Mouse (Mus musculus) 3134 (cell line): ENCODE data around the gene Fdxacb1.
A peak's percentile ranks its signal among the peaks of the same experiment; 100 is the strongest.

Experiments
- DNase-seq: peaks from one replicate; pipeline ENCODE4 v3.0.0-alpha.2; 2011; ENCODE audit warnings: low spot score; ENCODE audit not compliant: insufficient read length; ENCODE audit errors: extremely low read depth

The Fdxacb1 gene

DNA sequence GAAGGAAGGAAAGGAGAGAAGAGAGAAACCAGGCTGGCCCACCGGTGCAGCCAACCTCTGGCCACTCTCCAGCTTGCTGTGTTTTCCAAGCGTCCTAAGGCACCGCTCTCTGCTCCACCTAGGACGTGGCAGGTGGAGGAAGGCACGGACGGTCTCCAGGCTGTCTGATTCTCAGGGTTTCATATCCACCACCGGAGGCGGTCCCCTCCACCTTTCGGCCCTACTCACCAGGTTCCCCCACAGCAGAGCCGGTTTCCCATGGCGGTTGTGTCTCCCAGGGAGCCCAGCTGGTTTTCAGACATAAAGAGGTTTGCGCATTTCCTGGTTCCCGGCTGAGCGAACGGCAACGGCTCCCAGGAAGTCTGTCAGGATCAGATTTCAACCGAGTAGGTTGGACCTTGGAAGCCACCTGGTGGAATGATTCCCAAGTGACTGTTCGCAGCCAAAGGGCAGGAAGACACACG is 21.8 kb upstream of the Fdxacb1 start, which contains the start of gene 2310030G06Rik:
Gene 2310030G06Rik, minus strand, starts transcription at position 323 of the 464 bp plus-strand sequence.
- DNase-seq: no peak

DNA sequence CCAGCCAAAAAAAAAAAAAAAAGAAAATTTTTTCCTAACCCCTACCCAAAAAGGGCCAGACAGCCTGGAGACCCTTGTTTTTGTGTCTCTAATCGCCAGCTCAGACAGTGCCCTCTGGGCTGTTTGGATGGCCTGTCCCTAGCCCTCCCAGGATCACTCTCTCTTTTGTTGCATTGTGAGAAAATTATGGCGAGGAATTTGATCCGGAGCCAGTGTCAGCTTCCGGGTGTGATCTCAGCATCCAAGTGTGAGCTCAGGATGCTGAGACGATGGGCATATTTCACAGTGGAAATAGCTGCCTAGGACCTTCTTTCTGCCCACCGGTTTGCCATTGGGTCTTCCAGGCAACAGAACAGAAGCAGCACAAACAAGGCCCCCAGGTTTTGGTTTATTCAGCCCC is 17.3 kb upstream of the Fdxacb1 start:
- DNase-seq: no peak

DNA sequence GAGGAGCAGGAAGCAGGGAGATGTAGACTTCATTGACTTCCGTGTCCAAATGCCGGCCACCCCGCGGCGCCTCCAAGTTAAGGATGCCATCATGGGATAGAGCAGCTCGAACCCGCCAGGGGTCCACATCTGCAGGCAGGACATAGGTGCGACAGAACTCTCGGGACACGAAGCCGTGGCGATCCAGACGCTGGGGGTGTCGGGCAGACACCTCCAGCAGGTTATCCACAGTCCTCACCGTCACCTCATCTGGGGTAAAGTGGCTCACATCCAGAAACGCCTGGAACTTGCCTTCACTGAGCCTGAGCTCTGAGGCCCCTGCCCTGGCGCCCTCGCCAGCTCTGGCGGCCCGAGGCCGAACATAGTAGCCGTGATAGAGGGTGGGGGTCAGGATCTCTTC is 16.7 kb upstream of the Fdxacb1 start, which contains the start of gene Cryab:
Gene Cryab, plus strand, starts transcription at position 3 of the 400 bp plus-strand sequence.
- peak; percentile 72 for DNase-seq

GRCm38 (mm10) chr9:50752054-50752602 is 15.9 kb upstream of the Fdxacb1 start, which contains the start of gene Hspb2:
Gene Hspb2 (minus strand): TSS chr9:50752354.
- DNase-seq: peak; percentile 79

DNA sequence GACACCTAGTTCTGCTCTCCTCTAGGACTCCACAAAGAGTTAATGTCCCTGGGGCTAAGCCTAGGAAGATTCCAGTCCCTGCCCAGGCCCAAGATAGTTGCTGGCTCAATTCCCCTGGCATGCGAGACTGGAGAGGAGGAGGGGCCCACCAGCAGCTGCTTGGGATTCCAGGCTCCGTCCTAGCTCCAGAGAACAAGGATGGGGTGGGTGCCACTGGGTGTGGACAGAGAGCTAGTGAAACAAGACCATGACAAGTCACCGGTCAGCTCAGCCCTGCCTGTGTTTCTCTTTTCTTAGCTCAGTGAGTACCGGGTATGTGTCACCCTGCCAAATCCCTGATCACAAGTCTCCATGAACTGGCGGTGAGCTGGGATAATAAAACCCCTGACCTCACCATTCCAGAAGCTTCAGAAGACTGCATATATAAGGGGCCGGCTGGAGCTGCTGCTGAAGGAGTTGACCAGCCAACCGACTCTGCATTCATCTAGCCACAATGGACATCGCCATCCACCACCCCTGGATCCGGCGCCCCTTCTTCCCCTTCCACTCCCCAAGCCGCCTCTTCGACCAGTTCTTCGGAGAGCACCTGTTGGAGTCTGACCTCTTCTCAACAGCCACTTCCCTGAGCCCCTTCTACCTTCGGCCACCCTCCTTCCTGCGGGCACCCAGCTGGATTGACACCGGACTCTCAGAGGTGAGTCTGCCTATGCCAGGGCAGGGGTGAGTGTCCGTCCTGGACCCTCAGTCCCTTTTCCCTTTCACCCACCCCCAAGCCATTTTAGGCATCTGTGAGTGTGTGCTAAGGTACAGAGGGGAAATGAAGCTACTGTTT is 15.0 kb upstream of the Fdxacb1 start:
- DNase-seq: peak; percentile 86

- no peak for DNase-seq
Measured at GRCm38 (mm10) chr9:50753947-50754346, 14.1 kb upstream of the Fdxacb1 start.

DNA sequence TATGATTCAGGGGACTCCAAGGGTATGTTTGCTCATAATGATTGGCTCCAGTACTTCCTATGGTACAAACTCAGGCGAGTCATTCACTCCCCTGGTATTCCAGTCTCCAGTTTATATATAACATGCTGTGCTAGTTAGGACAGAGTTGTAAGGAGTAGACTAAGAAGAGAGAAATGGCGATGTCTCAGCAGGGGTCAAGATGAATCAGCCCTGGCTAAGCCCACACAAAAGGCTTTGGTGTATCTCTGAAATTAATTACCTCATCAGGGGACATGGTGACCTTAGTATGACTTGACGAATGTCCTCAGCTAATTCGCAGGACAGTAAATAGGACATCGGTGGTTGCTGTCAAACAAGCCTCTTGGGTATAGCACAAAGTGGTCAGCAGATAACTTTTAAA is 11.3 kb upstream of the Fdxacb1 start:
- DNase-seq: no peak

- DNase-seq: no peak
Measured at GRCm38 (mm10) chr9:50761520-50762243, 6.4 kb upstream of the Fdxacb1 start.

- no peak for DNase-seq
Measured at GRCm38 (mm10) chr9:50763331-50763730, 4.7 kb upstream of the Fdxacb1 start.

DNA sequence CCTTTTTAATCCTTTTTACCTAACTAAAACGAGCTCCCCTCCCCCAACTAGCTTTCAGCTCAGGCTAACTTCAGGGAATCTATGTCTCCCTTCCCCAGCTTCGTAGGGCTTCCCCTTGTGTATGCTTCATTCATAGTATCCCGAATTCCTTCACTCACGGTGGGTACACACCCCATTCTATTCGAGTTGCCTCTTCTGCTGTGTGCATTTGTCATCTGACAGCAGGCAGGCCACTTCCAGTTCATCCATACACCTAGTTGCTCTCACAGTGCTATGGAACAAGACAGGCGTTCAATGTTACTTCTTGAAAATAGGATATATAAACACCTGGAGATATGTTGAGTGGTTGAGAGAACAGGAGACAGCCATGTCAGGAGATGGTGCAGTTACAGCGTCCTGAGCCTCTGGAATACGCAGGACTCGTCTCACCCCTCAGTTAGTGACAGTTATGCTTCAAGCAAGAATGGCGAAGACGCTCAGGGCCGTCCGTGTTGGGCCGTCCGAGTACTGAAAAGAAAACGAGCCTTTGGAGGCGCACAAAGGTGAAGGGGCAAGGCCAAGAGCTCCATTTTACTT is 417 bp upstream of the Fdxacb1 start:
- DNase-seq: no peak

DNA sequence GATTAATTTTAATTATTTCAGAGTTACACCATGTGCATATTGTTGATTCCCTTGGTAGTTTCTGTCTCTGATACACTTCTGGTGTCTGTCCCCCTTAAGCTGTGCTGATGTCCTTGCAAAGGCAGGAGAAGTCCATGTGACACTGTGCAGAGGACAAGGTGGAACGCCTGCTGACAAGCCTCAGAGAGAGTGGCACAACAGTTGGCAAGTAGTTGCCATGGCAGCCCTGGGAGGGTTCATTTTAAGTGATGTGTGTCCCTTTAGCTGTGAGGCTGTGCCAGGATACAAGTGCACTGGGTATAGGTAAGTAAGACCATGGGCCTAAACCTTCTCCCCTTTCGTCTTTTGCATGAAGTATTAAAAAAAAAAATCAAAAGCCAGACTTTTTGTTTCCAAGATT is 2.0 kb downstream of the Fdxacb1 start:
- DNase-seq: no peak

- no peak for DNase-seq
Measured at GRCm38 (mm10) chr9:50774026-50774462, 6.0 kb downstream of the Fdxacb1 start.

DNA sequence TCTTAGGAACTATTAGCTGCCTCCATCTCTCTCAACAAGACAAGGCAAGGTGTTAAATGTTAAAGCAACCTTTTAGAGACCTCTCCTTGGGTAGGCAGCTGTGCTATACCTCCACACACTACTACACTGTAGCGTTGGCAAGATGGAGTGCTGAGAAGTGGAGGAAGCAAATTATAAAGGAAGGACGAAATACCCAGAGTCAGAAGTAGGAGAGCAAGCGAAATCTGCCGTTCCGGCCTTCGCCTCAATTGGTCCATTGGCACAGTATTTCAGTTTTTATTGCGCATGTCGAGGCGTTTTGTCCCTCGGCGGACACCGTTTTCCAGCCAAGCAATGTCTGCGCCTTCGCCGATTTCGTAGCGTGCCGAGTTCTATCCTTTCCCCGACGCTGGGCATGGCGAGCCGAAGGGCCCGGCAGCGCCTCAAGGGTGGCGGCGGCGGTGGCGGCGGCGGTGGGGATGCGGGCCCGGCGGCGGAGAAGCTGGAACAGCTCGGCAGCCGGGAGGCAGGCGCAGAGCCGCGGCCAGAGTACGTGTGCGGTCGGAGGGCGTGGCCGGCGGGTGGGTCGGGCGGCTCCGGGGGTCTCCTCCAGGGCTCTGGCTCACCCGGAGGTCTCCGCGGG is 7.1 kb downstream of the Fdxacb1 start, which contains the start of the genes Alg9 and 1110032A03Rik:
Gene Alg9, plus strand, starts transcription at position 29 of the 622 bp plus-strand sequence.
Gene 1110032A03Rik, minus strand, starts transcription at position 530 of the 622 bp plus-strand sequence.
- DNase-seq: peak; percentile 71

GRCm38 (mm10) chr9:50775662-50776126 is 7.7 kb downstream of the Fdxacb1 start:
- DNase-seq: peak; percentile 36

DNA sequence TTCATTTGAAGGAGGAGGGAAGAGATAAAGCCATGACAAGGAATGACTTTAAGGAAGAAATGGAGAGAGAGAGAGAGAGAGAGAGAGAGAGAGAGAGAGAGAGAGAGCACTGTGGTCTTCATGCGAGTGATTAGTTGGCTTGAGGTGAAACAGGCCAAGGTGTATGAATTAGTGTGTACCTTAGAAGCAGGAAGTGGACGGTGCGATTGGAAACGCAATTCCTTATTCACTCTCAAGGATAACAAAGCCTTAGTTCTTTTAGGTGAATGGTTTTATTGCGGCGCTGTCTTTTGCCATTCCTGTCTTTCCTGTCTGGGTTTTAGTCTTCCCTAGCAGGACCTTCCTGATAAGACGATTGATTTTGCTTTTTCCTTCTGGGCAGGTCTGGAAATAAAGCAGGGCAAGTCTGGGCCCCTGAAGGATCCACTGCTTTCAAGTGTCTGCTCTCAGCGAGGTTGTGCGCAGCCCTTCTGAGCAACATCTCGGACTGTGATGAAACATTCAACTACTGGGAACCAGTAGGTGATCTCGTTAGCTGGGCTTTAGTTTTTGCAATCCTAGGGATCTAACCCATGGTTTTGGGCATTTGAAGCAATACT is 8.2 kb downstream of the Fdxacb1 start:
- DNase-seq: no peak

GRCm38 (mm10) chr9:50782155-50782554 is 14.1 kb downstream of the Fdxacb1 start:
- peak; percentile 30 for DNase-seq

DNA sequence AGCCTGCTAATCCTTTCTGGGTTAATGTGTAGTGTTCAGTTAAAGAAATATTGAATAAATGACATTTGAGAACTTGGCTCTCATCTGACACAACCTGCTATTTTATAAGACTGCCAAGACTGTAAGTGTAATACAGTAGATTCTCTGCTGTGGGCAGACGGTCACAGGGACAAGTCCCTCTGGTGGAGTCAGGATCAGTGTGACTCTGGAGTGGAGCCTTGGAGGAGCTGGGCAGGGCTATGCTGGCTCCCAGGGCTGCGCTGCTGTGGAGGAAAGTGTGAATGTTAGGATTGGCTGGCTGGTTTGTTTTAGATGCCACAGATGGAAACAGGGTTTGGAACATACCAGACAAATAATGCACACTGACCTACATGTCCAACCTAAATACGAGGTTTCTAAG is 27.2 kb downstream of the Fdxacb1 start:
- DNase-seq: no peak

DNA sequence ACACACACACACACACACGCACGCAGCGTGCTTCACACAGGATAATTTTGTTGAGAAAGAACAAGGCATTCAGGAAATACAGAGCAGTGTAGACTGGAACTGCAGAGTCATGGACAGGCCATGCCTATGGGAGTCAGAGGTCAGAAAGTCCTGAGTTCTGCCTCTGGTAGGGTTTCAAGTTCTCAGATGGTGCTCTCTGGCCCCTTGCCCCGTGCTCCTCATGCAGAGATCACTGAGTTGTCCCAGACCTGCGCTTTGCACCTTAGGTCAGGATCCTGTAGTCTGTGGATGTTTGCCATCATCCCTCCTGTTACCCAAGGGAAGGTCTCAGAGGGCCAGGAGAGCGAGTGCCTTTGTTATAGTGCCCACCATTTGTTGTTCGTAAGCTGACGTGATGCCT is 28.7 kb downstream of the Fdxacb1 start:
- DNase-seq: no peak

DNA sequence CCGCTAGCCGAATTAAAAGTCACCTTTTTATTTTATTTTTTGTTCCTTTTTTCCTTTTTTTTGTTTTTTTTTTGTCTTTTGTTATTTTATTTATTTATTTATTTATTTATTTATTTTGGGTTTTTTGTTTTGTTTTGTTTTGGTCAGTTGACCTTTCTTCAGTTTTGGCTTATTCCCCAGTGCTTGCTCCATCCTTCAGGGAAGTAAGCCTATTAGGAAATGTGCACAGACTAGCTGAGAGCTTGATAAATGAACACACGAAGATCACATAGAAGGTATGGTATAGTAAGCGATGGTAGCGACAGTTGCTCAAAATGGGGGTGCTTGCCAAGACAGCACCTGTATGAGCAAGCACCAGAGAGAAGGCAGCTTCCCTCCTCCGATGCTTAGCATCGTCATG is 29.6 kb downstream of the Fdxacb1 start:
- DNase-seq: no peak

- DNase-seq: no peak
Measured at GRCm38 (mm10) chr9:50798368-50798767, 30.3 kb downstream of the Fdxacb1 start.
